Mouse (Mus musculus): ENCODE measurements around the gene Nf1. TPM values are rescaled to one million over a fixed set of nuclear protein-coding genes. Genes with fewer than 3 reads are reported as not detected.
"Not testable (repeated sequence)": the region's sequence is repeated elsewhere in the genome, so short reads cannot be mapped to it uniquely, and the experiment has no call there.

Gene Nf1
- total RNA-seq (2015) (16.5 and 18.7 TPM in 2 replicates), total RNA-seq (2017) (9.9 and 15.7 TPM in 2 replicates)

- peak; percentile 91 for ATAC-seq (ENCODE audit: poor library complexity, severe bottlenecking)
Observed at GRCm38 (mm10) chr11:79339234-79339807, at the start of gene Nf1. Gene Nf1, plus strand, starts transcription at chr11:79339693.

GRCm38 (mm10) chr11:79290473-79290872 is 49.0 kb upstream of the Nf1 start:
- ATAC-seq (ENCODE audit: poor library complexity, severe bottlenecking): 0 out of 2 replicates have a peak, but pooled peaks have one; percentile 22

- ATAC-seq (ENCODE audit: poor library complexity, severe bottlenecking): no peak
Observed at GRCm38 (mm10) chr11:79291651-79292050, 47.8 kb upstream of the Nf1 start.

- no peak for ATAC-seq (ENCODE audit: poor library complexity, severe bottlenecking)
Observed at GRCm38 (mm10) chr11:79292130-79292529, 47.4 kb upstream of the Nf1 start.

- ATAC-seq (ENCODE audit: poor library complexity, severe bottlenecking): no peak
Observed at GRCm38 (mm10) chr11:79293025-79293424, 46.5 kb upstream of the Nf1 start.

GRCm38 (mm10) chr11:79293971-79294370 is 45.5 kb upstream of the Nf1 start:
- ATAC-seq (ENCODE audit: poor library complexity, severe bottlenecking): no peak

GRCm38 (mm10) chr11:79296167-79296566 is 43.3 kb upstream of the Nf1 start:
- ATAC-seq (ENCODE audit: poor library complexity, severe bottlenecking): peak; percentile 70

- ATAC-seq (ENCODE audit: poor library complexity, severe bottlenecking): no peak
Observed at GRCm38 (mm10) chr11:79296856-79297491, 42.5 kb upstream of the Nf1 start, which contains the start of gene Gm9964. Gene Gm9964, minus strand, starts transcription at chr11:79296906.

GRCm38 (mm10) chr11:79299719-79300431 is 39.6 kb upstream of the Nf1 start:
- no peak for ATAC-seq (ENCODE audit: poor library complexity, severe bottlenecking)

- no peak for ATAC-seq (ENCODE audit: poor library complexity, severe bottlenecking)
Observed at GRCm38 (mm10) chr11:79303109-79303508, 36.4 kb upstream of the Nf1 start.

GRCm38 (mm10) chr11:79304245-79304644 is 35.2 kb upstream of the Nf1 start:
- ATAC-seq (ENCODE audit: poor library complexity, severe bottlenecking): not testable (repeated sequence)

- ATAC-seq (ENCODE audit: poor library complexity, severe bottlenecking): peak; percentile 79
Observed at GRCm38 (mm10) chr11:79305697-79306340, 33.7 kb upstream of the Nf1 start.

GRCm38 (mm10) chr11:79306510-79306909 is 33.0 kb upstream of the Nf1 start:
- ATAC-seq (ENCODE audit: poor library complexity, severe bottlenecking): no peak

- peak; percentile 28 for ATAC-seq (ENCODE audit: poor library complexity, severe bottlenecking)
Observed at GRCm38 (mm10) chr11:79306996-79307395, 32.5 kb upstream of the Nf1 start.

- ATAC-seq (ENCODE audit: poor library complexity, severe bottlenecking): no peak
Observed at GRCm38 (mm10) chr11:79307560-79308200, 31.8 kb upstream of the Nf1 start.

GRCm38 (mm10) chr11:79310467-79310866 is 29.0 kb upstream of the Nf1 start:
- no peak for ATAC-seq (ENCODE audit: poor library complexity, severe bottlenecking)

- ATAC-seq (ENCODE audit: poor library complexity, severe bottlenecking): no peak
Observed at GRCm38 (mm10) chr11:79316807-79317345, 22.6 kb upstream of the Nf1 start.

- ATAC-seq (ENCODE audit: poor library complexity, severe bottlenecking): no peak
Observed at GRCm38 (mm10) chr11:79319807-79320206, 19.7 kb upstream of the Nf1 start.

GRCm38 (mm10) chr11:79323985-79324685 is 15.4 kb upstream of the Nf1 start:
- no peak for ATAC-seq (ENCODE audit: poor library complexity, severe bottlenecking)

GRCm38 (mm10) chr11:79325663-79326062 is 13.8 kb upstream of the Nf1 start:
- no peak for ATAC-seq (ENCODE audit: poor library complexity, severe bottlenecking)
